Mouse (Mus musculus) left cerebral cortex, postnatal 25 days (tissue): ENCODE measurements around the gene Ager. TPM values are rescaled to one million over a fixed set of nuclear protein-coding genes. Genes with fewer than 3 reads are reported as not detected.

Experiments
- DNase-seq, 2 experiments: peaks; one replicate each; pipeline ENCODE4 v3.0.0; 2022; ENCODE audit warnings: low spot score in 2 of 2, mixed read lengths in 1 of 2
- intact Hi-C: fragments of 180-260 bp; cut with DNase I; formaldehyde crosslinking; loops from one replicate; pipeline ENCODE4 v1.15.1; 2025
- total RNA-seq, 2 experiments: library from RNA; stranded (reverse); gene quantifications; 2 replicates each; pipeline ENCODE4 v1.2.3; 2021

Ager gene
- total RNA-seq, 2 experiments from 2014 or later = 0.55 to 0.71 TPM

DNA sequence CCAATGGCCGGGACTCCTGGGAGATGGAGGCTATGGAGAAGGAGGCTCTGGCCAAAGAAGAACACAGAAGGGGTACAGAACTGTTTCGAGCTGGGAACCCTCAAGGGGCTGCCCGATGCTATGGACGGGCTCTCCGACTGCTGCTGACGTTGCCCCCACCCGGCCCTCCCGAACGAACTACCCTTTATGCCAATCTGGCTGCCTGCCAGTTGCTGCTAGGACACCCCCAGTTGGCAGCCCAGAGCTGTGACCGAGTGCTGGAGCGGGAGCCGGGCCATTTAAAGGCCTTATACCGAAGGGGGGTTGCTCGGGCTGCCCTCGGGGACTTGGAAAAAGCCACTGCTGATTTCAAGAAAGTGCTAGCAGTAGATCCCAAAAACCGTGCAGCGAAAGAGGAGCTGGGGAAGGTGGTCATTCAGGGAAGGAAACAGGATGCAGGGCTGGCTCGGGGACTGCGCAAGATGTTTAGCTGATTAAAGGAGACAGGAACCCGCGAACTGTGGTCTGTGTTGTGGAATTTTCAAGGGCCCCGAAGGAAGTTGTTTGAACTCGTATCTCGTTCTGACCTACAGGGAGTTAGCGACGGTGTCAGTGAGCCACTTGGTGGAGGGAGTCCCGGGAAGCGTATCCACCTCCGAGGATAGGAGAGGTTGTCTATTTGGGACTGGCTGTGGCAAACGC is 48.3 kb downstream of the Ager start:
- DNase-seq = peak in 1 of 2 experiments; percentile 4
- intact Hi-C loops = no loop called here

DNA sequence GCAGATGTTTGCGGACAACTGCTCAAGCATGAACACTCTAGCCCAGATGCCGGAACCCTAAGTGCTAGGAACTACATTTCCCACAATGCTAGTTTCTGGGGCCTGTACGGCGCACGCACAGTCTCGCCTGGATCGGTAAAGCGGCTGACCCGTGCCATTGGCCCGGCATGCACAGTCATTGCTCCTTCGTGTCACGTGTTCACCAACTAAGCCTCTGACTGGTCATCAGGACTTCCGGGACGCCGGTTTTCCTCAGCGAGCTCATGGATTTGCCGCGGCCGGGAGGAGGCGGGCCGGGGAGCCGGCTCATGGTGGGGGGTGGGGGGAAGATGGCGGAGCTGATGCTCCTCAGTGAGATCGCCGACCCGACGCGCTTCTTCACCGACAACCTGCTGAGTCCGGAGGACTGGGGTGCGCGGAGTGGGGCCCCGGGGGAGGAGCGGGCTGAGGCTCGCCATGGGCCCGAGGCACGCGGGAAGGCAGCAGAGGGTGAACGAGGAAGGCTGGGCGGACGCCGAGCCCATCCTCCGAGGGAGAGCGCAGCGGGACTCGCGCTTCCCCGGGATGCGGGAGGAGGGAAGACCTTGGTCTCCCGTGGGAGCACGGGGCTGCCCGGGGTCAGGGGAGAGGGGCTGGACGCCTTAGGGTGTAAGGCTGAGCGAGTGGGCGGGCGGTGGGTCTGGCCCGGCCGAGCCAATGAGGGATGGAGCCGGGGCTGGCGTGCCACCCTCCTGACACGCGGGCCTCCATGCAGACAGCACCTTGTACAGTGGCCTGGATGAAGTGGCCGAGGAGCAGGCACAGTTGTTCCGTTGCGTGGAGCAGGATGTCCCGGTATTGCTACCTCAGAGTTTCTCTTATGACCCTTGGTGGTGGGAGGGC is 49.5 kb downstream of the Ager start, which contains the start of gene Atf6b:
Gene Atf6b (plus strand): TSS at position 241 of the 882 bp plus-strand sequence.
- peak; percentile 98 to 99 for DNase-seq
- intact Hi-C loops = no loop called here

DNA sequence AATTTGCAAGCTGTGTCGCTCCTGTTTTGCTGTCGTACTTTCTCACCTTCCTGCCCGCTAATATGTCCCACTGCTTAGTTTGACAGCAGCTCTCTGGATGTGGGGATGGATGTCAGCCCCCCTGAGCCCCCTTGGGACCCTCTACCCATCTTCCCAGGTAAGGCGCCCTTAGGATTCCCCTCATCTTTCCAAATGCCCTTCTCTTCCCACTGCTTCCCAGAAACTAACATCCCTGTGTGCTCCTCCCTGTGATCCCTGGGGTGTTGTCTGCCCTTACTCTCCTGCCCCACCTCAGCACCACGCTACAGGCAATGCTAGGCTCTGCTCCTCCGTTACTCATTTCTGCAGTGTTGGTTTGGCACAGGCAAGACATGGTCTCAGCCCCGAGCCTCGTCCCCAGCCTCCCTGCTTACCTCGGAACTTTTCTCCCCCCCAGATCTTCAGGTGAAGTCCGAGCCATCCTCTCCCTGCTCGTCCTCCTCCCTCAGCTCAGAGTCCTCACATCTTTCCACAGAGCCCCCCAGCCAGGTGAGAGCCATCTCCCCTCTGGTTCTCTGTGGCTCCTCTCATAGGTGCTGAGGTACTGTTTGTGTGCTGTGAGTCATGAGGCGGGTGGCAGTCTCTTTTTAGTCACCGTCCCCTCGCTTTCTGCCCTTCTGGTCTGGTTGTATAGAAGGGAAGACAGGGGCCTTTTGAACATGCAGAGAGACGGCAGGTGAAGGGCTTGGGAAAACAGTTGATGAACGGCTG is 50.7 kb downstream of the Ager start:
- intact Hi-C loops = no loop called here
- no peak for DNase-seq

DNA sequence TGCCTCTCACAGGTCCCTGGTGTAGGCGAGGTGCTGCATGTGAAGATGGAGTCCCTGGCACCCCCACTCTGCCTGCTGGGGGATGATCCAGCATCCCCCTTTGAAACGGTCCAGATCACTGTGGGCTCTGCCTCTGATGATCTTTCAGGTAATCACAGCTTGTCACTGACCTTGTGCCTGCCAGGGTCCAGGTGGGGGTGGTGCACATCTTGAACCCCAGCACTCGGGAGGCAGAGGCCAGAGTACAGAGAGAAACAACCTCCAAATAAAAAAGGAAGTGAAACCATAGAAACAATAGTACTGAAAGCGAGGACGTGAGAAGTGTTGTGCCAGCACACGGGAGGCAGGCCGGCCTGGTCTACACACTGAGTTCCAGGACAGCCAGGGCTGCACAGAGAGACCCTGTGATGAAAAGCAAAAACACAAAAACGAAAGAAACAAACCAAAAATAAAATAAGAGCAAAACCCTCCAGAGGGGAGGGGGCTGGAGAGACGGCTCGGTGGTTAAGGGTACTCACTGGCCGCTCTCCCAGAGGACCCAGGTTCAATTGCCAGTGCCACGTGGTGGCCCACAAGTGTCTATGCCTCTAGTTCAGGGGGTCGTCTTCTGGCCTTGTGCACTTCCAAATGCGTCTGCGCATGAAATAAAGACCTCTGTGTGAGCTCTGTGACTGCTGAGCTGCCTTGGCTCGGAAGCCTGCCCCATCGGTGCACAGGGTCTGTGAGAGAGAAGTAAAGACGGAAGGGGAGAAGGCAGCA is 51.6 kb downstream of the Ager start:
- intact Hi-C loops = no loop called here

More for the DNA sequence above, 51.6 kb downstream of the Ager start:
- DNase-seq = no peak

Other genes starting within 250 kb of the Ager start
- gene Btnl2, start 243.0 kb upstream of the Ager start, total RNA-seq = under 1 TPM; 0.71 to 0.73 TPM
- not detected for gene Btnl1, start 220.7 kb upstream of the Ager start, total RNA-seq
- 1 to 10 TPM; 2.3 to 4.7 TPM for gene BC051142, start 199.0 kb upstream of the Ager start, total RNA-seq
- gene Btnl4, start 120.5 kb upstream of the Ager start, total RNA-seq = not detected
- not detected for gene Btnl6, start 80.5 kb upstream of the Ager start, total RNA-seq
- 10 to 100 TPM; 10.9 to 11.9 TPM for gene Notch4, start 33.6 kb upstream of the Ager start, total RNA-seq
- 1 to 10 TPM; 1.9 to 2.9 TPM for gene Gpsm3, start 8.1 kb upstream of the Ager start, total RNA-seq
- gene Pbx2, start 6.6 kb upstream of the Ager start, total RNA-seq = 10 to 100 TPM; 52.7 to 56.1 TPM
- 10 to 100 TPM; 71.4 to 76.3 TPM for gene Rnf5, start 5.8 kb downstream of the Ager start, total RNA-seq
- 100 to 1,000 TPM; 169 to 174 TPM for gene Agpat1, start 6.4 kb downstream of the Ager start, total RNA-seq
- 1 to 10 TPM; 3.9 to 5.1 TPM for gene Egfl8, start 18.1 kb downstream of the Ager start, total RNA-seq
- 10 to 100 TPM; 45.8 to 46.4 TPM for gene Ppt2, start 30.6 kb downstream of the Ager start, total RNA-seq
- 100 to 1,000 TPM; 171 to 183 TPM for gene Prrt1, start 31.7 kb downstream of the Ager start, total RNA-seq
- gene Fkbpl, start 46.9 kb downstream of the Ager start, total RNA-seq = 10 to 100 TPM; 12.0 to 17.0 TPM
- 10 to 100 TPM; 72.7 to 72.8 TPM for gene Atf6b, start 49.3 kb downstream of the Ager start, total RNA-seq
- 1 to 10 TPM; 1.2 to 1.6 TPM for gene Tnxb, start 72.7 kb downstream of the Ager start, total RNA-seq
- 10 to 100 TPM in 1 of 2 experiments, 1 to 10 TPM in 1; 7.6 to 10.3 TPM for gene C4b, start 146.0 kb downstream of the Ager start, total RNA-seq
- gene Cyp21a1, start 206.7 kb downstream of the Ager start, total RNA-seq = not detected
- 10 to 100 TPM; 52.2 to 57.6 TPM for gene Stk19, start 239.1 kb downstream of the Ager start, total RNA-seq
- gene Dxo, start 239.2 kb downstream of the Ager start, total RNA-seq = 10 to 100 TPM; 35.9 to 37.1 TPM